Mouse (Mus musculus): ENCODE results near the gene Tex33. TPM values are rescaled to one million over a fixed set of nuclear protein-coding genes. Genes with fewer than 3 reads are reported as not detected.
A peak's percentile ranks its signal among the peaks of the same experiment; 100 is the strongest.

The Tex33 gene
- polyA plus RNA-seq, 1 experiment from 2014 or later: not detected

- peaks cover 61% of the 10 kb centered on the region for H3K27me3 ChIP-seq
- WGBS (ENCODE audit: insufficient replicate concordance): 48% methylated on average over 7 of the region's 7 CpGs
Observed at GRCm38 (mm10) chr15:78431541-78432121, 35.9 kb upstream of the Tex33 start.

GRCm38 (mm10) chr15:78430874-78431273 lies 35.2 kb upstream of the Tex33 start:
- WGBS (ENCODE audit: insufficient replicate concordance): 67% methylated on average over 10 of the region's 10 CpGs
- no peak overlapping the region for H3K9ac ChIP-seq
- no peaks in the 10 kb centered on the region for H3K36me3 ChIP-seq (replicated peaks)
- H3K4me1 ChIP-seq (replicated peaks): peaks cover 18% of the 10 kb centered on the region
- no peak overlapping the region for H3K4me2 ChIP-seq
- no peak for ATAC-seq (ENCODE audit: insufficient read depth)
- no peak overlapping the region for H3K27ac ChIP-seq (replicated peaks)
- peaks cover 59% of the 10 kb centered on the region for H3K27me3 ChIP-seq
- H3K4me3 ChIP-seq (replicated peaks): no peak overlapping the region
- H3K9me3 ChIP-seq (replicated peaks): no peaks in the 10 kb centered on the region

More at GRCm38 (mm10) chr15:78431541-78432121, 35.9 kb upstream of the Tex33 start:
- no peak overlapping the region for H3K9ac ChIP-seq
- ATAC-seq (ENCODE audit: insufficient read depth): peak; percentile 26; the same call in 1 of the 2 replicates
- H3K4me2 ChIP-seq: no peak overlapping the region
- H3K9me3 ChIP-seq (replicated peaks): no peaks in the 10 kb centered on the region
- no peaks in the 10 kb centered on the region for H3K36me3 ChIP-seq (replicated peaks)
- no peak overlapping the region for H3K4me3 ChIP-seq (replicated peaks)
- H3K4me1 ChIP-seq (replicated peaks): peaks cover 22% of the 10 kb centered on the region
- peak overlapping the region; percentile 65 for H3K27ac ChIP-seq (replicated peaks)

- Histone ChIP-seq H3K4me2 (no peak overlapping the region), H3K36me3 (replicated peaks) (no peaks in the 10 kb centered on the region), H3K4me3 (replicated peaks) (no peak overlapping the region), H3K9me3 (replicated peaks) (no peaks in the 10 kb centered on the region), H3K27ac (replicated peaks) (no peak overlapping the region; the same call in 1 of the 2 replicates), H3K9ac (no peak overlapping the region), H3K27me3 (peaks cover 59% of the 10 kb centered on the region), H3K4me1 (replicated peaks) (peaks cover 21% of the 10 kb centered on the region)
- no peak for ATAC-seq (ENCODE audit: insufficient read depth)
- 38% methylated on average over 13 of the region's 13 CpGs for WGBS (ENCODE audit: insufficient replicate concordance)
Observed at GRCm38 (mm10) chr15:78429871-78430622, 34.3 kb upstream of the Tex33 start.

GRCm38 (mm10) chr15:78429139-78429459 lies 33.4 kb upstream of the Tex33 start:
- Histone ChIP-seq H3K36me3 (replicated peaks) (no peaks in the 10 kb centered on the region), H3K4me1 (replicated peaks) (peaks cover 29% of the 10 kb centered on the region), H3K9ac (no peak overlapping the region), H3K27ac (replicated peaks) (no peak overlapping the region), H3K9me3 (replicated peaks) (no peaks in the 10 kb centered on the region), H3K4me3 (replicated peaks) (peak overlapping the region; percentile 47), H3K4me2 (peak overlapping the region; percentile 64), H3K27me3 (peaks cover 63% of the 10 kb centered on the region)
- no peak for ATAC-seq (ENCODE audit: insufficient read depth)
- WGBS (ENCODE audit: insufficient replicate concordance): 19% methylated on average over 3 of the region's 3 CpGs

- Histone ChIP-seq H3K4me3 (replicated peaks) (peak within 1 kb of the TSS; percentile 47), H3K27me3 (peaks cover 68% of the 10 kb centered on the region), H3K36me3 (replicated peaks) (no peaks in the 10 kb centered on the region), H3K4me1 (replicated peaks) (peaks cover 29% of the 10 kb centered on the region), H3K4me2 (peak within 1 kb of the TSS; percentile 64), H3K27ac (replicated peaks) (no peak within 1 kb of the TSS; the same call in 1 of the 2 replicates), H3K9ac (no peak within 1 kb of the TSS), H3K9me3 (replicated peaks) (no peaks in the 10 kb centered on the region)
- ATAC-seq (ENCODE audit: insufficient read depth): peak; percentile 16; the same call in 1 of the 2 replicates
- WGBS (ENCODE audit: insufficient replicate concordance): 2% methylated on average over 52 of the region's 52 CpGs
Observed at GRCm38 (mm10) chr15:78428391-78429138, 32.9 kb upstream of the Tex33 start, which contains the start of gene Kctd17. TSS of gene Kctd17 (plus strand) at chr15:78428564.

- Histone ChIP-seq H3K9me3 (replicated peaks) (no peaks in the 10 kb centered on the region), H3K4me2 (no peak overlapping the region), H3K4me1 (replicated peaks) (peaks cover 27% of the 10 kb centered on the region), H3K36me3 (replicated peaks) (no peaks in the 10 kb centered on the region), H3K27me3 (peaks cover 96% of the 10 kb centered on the region), H3K9ac (no peak overlapping the region), H3K4me3 (replicated peaks) (no peak overlapping the region), H3K27ac (replicated peaks) (no peak overlapping the region)
- 50% methylated on average over 4 of the region's 4 CpGs for WGBS (ENCODE audit: insufficient replicate concordance)
- no peak for ATAC-seq (ENCODE audit: insufficient read depth)
Observed at GRCm38 (mm10) chr15:78425230-78425629, 29.5 kb upstream of the Tex33 start.

GRCm38 (mm10) chr15:78424507-78424906 lies 28.8 kb upstream of the Tex33 start:
- Histone ChIP-seq H3K4me3 (replicated peaks) (no peak overlapping the region), H3K9me3 (replicated peaks) (no peaks in the 10 kb centered on the region), H3K4me2 (no peak overlapping the region), H3K27me3 (peaks cover 94% of the 10 kb centered on the region), H3K36me3 (replicated peaks) (no peaks in the 10 kb centered on the region), H3K4me1 (replicated peaks) (peaks cover 27% of the 10 kb centered on the region), H3K9ac (no peak overlapping the region), H3K27ac (replicated peaks) (no peak overlapping the region)
- 0 out of 2 replicates have a peak, but pooled peaks have one; percentile 14 for ATAC-seq (ENCODE audit: insufficient read depth)
- WGBS (ENCODE audit: insufficient replicate concordance): 17% methylated on average over 11 of the region's 11 CpGs

- peak overlapping the region; percentile 53 for H3K4me2 ChIP-seq
- WGBS (ENCODE audit: insufficient replicate concordance): 14% methylated on average over 16 of the region's 16 CpGs
- H3K36me3 ChIP-seq (replicated peaks): no peaks in the 10 kb centered on the region
Observed at GRCm38 (mm10) chr15:78422046-78422956, 26.6 kb upstream of the Tex33 start.

GRCm38 (mm10) chr15:78420395-78420794 lies 24.7 kb upstream of the Tex33 start:
- WGBS (ENCODE audit: insufficient replicate concordance): 57% methylated on average over 13 of the region's 13 CpGs
- peaks cover 6% of the 10 kb centered on the region; the same call in 1 of the 2 replicates for H3K36me3 ChIP-seq (replicated peaks)
- no peak overlapping the region for H3K4me3 ChIP-seq (replicated peaks)

More at GRCm38 (mm10) chr15:78422046-78422956, 26.6 kb upstream of the Tex33 start:
- Histone ChIP-seq H3K9ac (peak overlapping the region; percentile 37; the same call in 1 of the 2 replicates), H3K9me3 (replicated peaks) (no peaks in the 10 kb centered on the region), H3K27ac (replicated peaks) (0 out of 2 replicates have a peak overlapping the region, but pooled peaks have one; percentile 14), H3K4me1 (replicated peaks) (peaks cover 26% of the 10 kb centered on the region), H3K27me3 (peaks cover 83% of the 10 kb centered on the region), H3K4me3 (replicated peaks) (peak overlapping the region; percentile 27)
- peak; percentile 53; the same call in 1 of the 2 replicates for ATAC-seq (ENCODE audit: insufficient read depth)

GRCm38 (mm10) chr15:78416937-78417336 lies 21.2 kb upstream of the Tex33 start:
- H3K4me3 ChIP-seq (replicated peaks): no peak overlapping the region
- peak overlapping the region; percentile 26 for H3K4me2 ChIP-seq
- 0 out of 2 replicates have a peak, but pooled peaks have one; percentile 3 for ATAC-seq (ENCODE audit: insufficient read depth)
- 0 out of 2 replicates have a peak overlapping the region, but pooled peaks have one; percentile 3 for H3K9ac ChIP-seq
- 61% methylated on average over 4 of the region's 4 CpGs for WGBS (ENCODE audit: insufficient replicate concordance)
- H3K27me3 ChIP-seq: peaks cover 34% of the 10 kb centered on the region
- H3K36me3 ChIP-seq (replicated peaks): peaks cover 37% of the 10 kb centered on the region
- no peaks in the 10 kb centered on the region for H3K9me3 ChIP-seq (replicated peaks)
- peaks cover 60% of the 10 kb centered on the region for H3K4me1 ChIP-seq (replicated peaks)
- peak overlapping the region; percentile 73 for H3K27ac ChIP-seq (replicated peaks)

More at GRCm38 (mm10) chr15:78420395-78420794, 24.7 kb upstream of the Tex33 start:
- Histone ChIP-seq H3K9me3 (replicated peaks) (no peaks in the 10 kb centered on the region), H3K27ac (replicated peaks) (no peak overlapping the region), H3K4me2 (no peak overlapping the region), H3K4me1 (replicated peaks) (peaks cover 44% of the 10 kb centered on the region), H3K9ac (no peak overlapping the region), H3K27me3 (peaks cover 66% of the 10 kb centered on the region)
- ATAC-seq (ENCODE audit: insufficient read depth): no peak
